Mouse (Mus musculus): ENCODE results near the gene Cdk5r2.

DNA sequence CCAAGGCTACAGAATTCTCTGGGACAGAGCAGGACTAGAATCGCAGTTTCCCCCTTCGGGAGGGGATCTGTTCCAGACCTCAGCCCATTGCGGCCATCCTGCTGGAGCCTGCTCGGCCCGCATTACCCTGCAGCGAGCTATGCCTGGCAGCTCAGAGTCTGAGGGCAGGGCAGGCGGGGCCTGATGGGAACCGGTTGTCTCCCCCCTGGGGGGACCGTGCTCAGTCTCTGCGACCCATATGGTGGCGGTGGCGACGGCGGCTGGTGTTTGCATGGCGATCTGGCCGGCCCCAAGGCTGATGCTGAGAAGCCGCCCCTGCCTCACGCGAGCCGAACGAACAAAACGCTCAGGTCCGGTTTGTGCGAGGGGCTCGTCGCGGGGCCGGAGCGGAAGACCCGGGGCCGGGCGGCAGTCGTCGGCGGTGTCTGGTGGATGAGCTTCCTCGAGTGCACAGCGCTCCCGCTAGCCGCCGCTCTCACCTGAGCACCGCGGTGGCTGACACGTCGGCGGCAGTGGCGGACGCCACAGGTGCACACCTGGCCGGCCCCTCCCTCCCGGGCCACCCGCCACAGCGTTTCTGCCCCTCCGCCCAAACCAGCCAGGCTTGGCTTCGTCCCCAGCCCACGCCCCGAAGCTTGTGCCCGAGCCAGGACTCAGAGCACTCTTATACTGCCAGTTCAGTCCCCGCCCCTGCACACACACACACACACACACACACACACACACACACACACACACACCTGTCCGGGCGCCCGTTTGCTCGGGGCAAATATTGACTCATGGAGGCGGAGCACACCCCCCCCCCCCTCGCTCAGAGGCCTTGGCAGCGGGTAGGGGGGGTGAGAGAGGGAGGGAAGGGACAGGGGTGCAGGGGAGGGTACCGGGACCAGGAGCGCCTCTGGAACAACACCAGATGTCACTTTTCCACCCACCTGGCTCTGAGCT lies 45.9 kb downstream of the Cdk5r2 start:
- TF ChIP-seq GATA1 (IDR thresholded peaks at IDR 0.05; ENCODE audit: low read length) (no peak), TAL1 (IDR thresholded peaks at IDR 0.05; ENCODE audit: low read length) (no peak)

Data from erythroblast, embryonic 14.5 days (primary cell).